Mouse (Mus musculus): ENCODE results near the gene Bbx.

Gene Bbx

GRCm38 (mm10) chr16:50432062-50432878 lies at the start of gene Bbx:
Gene Bbx, minus strand, starts transcription at chr16:50432390.
- DNase-seq (ENCODE audit: low spot score) = peak; percentile 96

GRCm38 (mm10) chr16:50481892-50482291 lies 49.7 kb upstream of the Bbx start:
- no peak for DNase-seq (ENCODE audit: low spot score)

- no peak for DNase-seq (ENCODE audit: low spot score)
These were observed 49.2 kb upstream of the Bbx start for GRCm38 (mm10) chr16:50481341-50481740.

- no peak for DNase-seq (ENCODE audit: low spot score)
These were observed 46.5 kb upstream of the Bbx start for GRCm38 (mm10) chr16:50478695-50479094.

- DNase-seq (ENCODE audit: low spot score) = no peak
These were observed 45.4 kb upstream of the Bbx start for GRCm38 (mm10) chr16:50477628-50478027.

GRCm38 (mm10) chr16:50462226-50462870 lies 30.2 kb upstream of the Bbx start:
- no peak for DNase-seq (ENCODE audit: low spot score)

- no peak for DNase-seq (ENCODE audit: low spot score)
These were observed 27.0 kb upstream of the Bbx start for GRCm38 (mm10) chr16:50459146-50459545.

- no peak for DNase-seq (ENCODE audit: low spot score)
These were observed 23.9 kb upstream of the Bbx start for GRCm38 (mm10) chr16:50456053-50456452.

- DNase-seq (ENCODE audit: low spot score) = no peak
These were observed 16.9 kb upstream of the Bbx start for GRCm38 (mm10) chr16:50449086-50449485.

GRCm38 (mm10) chr16:50445014-50445413 lies 12.8 kb upstream of the Bbx start:
- DNase-seq (ENCODE audit: low spot score) = no peak

GRCm38 (mm10) chr16:50438816-50439215 lies 6.6 kb upstream of the Bbx start:
- no peak for DNase-seq (ENCODE audit: low spot score)

GRCm38 (mm10) chr16:50437788-50438187 lies 5.6 kb upstream of the Bbx start:
- no peak for DNase-seq (ENCODE audit: low spot score)

- no peak for DNase-seq (ENCODE audit: low spot score)
These were observed 5.1 kb upstream of the Bbx start for GRCm38 (mm10) chr16:50437331-50437730.

- peak; percentile 38 for DNase-seq (ENCODE audit: low spot score)
These were observed 894 bp downstream of the Bbx start for GRCm38 (mm10) chr16:50431011-50431981.

GRCm38 (mm10) chr16:50430515-50430877 lies 1.7 kb downstream of the Bbx start:
- no peak for DNase-seq (ENCODE audit: low spot score)

- DNase-seq (ENCODE audit: low spot score) = peak; percentile 27
These were observed 2.3 kb downstream of the Bbx start for GRCm38 (mm10) chr16:50429692-50430514.

GRCm38 (mm10) chr16:50428871-50429691 lies 3.1 kb downstream of the Bbx start:
- DNase-seq (ENCODE audit: low spot score) = no peak

GRCm38 (mm10) chr16:50420130-50420529 lies 12.1 kb downstream of the Bbx start:
- no peak for DNase-seq (ENCODE audit: low spot score)

- DNase-seq (ENCODE audit: low spot score) = no peak
These were observed 16.8 kb downstream of the Bbx start for GRCm38 (mm10) chr16:50415406-50415805.

- no peak for DNase-seq (ENCODE audit: low spot score)
These were observed 29.3 kb downstream of the Bbx start for GRCm38 (mm10) chr16:50402851-50403250.

GRCm38 (mm10) chr16:50399775-50400174 lies 32.4 kb downstream of the Bbx start:
- no peak for DNase-seq (ENCODE audit: low spot score)

Data from ovary, postnatal 10 days (tissue).